Mouse (Mus musculus) embryonic facial prominence, embryonic 10.5 days (tissue): ENCODE measurements around the gene Phc2. TPM values are rescaled to one million over a fixed set of nuclear protein-coding genes. Genes with fewer than 3 reads are reported as not detected.

Experiments
- DNase-seq: peaks from one replicate; pipeline ENCODE4 v3.0.0-alpha.2; 2017; ENCODE audit warnings: low spot score
- H3K27ac ChIP-seq: fragments of 300-500 bp; sonication (generic); replicated peaks from 2 replicates; pipeline ENCODE4 v1.5.1; 2016; ENCODE audit warnings: mild to moderate bottlenecking
- H3K27me3 ChIP-seq: fragments of 300-500 bp; sonication (generic); replicated peaks from 2 replicates; pipeline ENCODE4 v1.6.1; 2016; ENCODE audit warnings: low read depth, mild to moderate bottlenecking; ENCODE audit not compliant: poor library complexity, severe bottlenecking
- H3K36me3 ChIP-seq: fragments of 300-500 bp; sonication (generic); replicated peaks from 2 replicates; pipeline ENCODE4 v1.6.1; 2016; ENCODE audit warnings: mild to moderate bottlenecking, moderate library complexity
- H3K4me1 ChIP-seq: fragments of 300-500 bp; sonication (generic); 2 replicates; pipeline ENCODE4 v1.6.1; 2016
- H3K4me3 ChIP-seq: fragments of 300-500 bp; sonication (generic); 2 replicates; pipeline ENCODE4 v1.5.1; 2016; ENCODE audit warnings: mild to moderate bottlenecking, moderate library complexity
- H3K9me3 ChIP-seq: fragments of 300-500 bp; sonication (generic); 2 replicates; pipeline ENCODE4 v1.6.1; 2016; ENCODE audit warnings: mild to moderate bottlenecking
- WGBS: fragments of 180-500 bp; shearing (Covaris S2); methylation state at CpG from one replicate; pipeline ENCODE4 v1.1.7; 2016; 5-methylcytosine and 5-hydroxymethylcytosine counted together
- polyA plus RNA-seq: library from polyadenylated mRNA; unstranded; fragments of >200 nt; fragmentation: Nextera tagmentation; extraction: Ambion mirVana; gene quantifications from 2 replicates; pipeline ENCODE4 v1.2.1, GENCODE M21; 2016

Phc2 gene
- polyA plus RNA-seq, 1 experiment from 2014 or later, result 69.5 TPM

DNA sequence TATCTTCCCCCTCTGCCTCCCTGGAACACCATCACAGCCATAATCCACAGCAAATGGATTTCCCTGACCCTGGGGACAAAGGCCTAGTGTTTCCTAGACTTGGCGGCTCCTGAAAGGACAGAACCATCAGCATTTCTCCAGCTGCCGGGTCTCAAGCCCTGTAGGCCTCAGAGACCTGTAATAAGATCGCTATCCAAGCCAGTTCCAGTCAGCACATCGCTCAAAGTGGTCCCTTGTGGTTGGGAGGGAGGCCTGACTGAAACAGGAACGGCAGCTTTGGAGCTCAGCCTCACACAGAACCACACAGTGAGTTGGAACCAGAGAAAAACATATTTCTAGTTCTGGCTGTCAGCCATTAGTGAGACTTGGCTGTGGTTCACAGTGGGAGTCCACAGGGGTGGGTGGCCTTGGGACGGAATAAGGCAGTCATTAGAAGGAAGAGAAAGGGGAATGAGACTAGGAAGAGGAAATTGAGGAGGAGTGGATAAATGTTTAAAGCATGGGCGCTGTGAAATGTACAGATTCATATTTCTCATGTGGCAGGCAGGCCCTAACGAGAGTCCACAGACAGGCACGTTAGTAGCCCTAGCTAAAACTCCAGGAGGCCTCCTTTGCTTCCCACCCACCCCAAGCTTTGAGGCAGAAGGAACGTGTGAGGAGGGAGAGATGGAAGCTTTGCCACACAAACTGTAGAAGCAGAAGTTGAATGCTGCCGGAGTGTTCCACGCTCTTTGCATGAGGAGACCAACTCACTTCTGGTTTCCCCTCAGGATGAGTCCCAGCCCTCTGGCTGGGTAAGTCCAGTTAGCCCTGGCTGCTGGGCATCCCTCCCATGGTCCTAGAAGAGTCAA lies 43.7 kb downstream of the Phc2 start:
- no peak overlapping the region for H3K4me3 ChIP-seq
- peaks cover 60% of the 10 kb centered on the region for H3K4me1 ChIP-seq
- H3K27me3 ChIP-seq, result no peaks in the 10 kb centered on the region
- DNase-seq, result peak; percentile 70
- H3K27ac ChIP-seq, result peak overlapping the region; percentile 84
- no peaks in the 10 kb centered on the region for H3K36me3 ChIP-seq
- no peaks in the 10 kb centered on the region for H3K9me3 ChIP-seq
- 54% methylated on average over 12 of the region's 12 CpGs for WGBS

GRCm38 (mm10) chr4:128699916-128700315 lies 45.4 kb downstream of the Phc2 start:
- DNase-seq, result no peak
- 90% methylated on average over 4 of the region's 4 CpGs for WGBS

GRCm38 (mm10) chr4:128700543-128700942 lies 46.0 kb downstream of the Phc2 start:
- WGBS, result 57% methylated on average over 2 of the region's 2 CpGs

More at GRCm38 (mm10) chr4:128699916-128700315, 45.4 kb downstream of the Phc2 start:
- Histone ChIP-seq H3K27me3 (no peaks in the 10 kb centered on the region), H3K36me3 (no peaks in the 10 kb centered on the region), H3K4me1 (peaks cover 44% of the 10 kb centered on the region), H3K27ac (no peak overlapping the region), H3K9me3 (no peaks in the 10 kb centered on the region), H3K4me3 (no peak overlapping the region)

DNA sequence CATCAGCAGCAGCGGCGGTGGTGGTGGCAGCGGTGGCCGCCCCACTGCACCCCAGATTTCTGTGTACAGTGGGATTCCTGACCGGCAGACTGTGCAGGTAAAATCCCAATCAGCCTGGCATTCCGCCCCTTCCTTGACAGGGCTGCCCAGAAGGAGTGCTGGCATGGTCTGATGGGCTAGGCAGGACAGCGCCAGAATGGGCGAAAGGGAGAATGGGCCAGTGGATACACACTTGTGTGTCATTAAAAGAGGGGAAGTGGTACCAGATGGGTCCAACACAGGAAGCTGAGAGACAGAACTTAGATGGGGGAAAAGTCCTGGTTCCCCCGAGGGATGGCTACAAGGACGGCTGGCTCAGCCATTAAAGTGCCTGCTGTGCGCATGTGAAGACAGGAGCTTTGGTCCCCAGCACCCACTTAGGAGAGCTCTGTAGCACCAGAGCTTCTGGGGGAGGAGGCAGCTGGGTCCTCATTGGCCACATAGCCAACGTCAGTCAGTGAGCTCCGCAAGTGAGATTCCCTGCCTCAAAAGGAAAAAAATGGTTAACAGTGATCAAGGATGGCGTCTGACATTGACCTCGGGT lies 50.7 kb downstream of the Phc2 start:
- WGBS, result 86% methylated on average over 15 of the region's 15 CpGs
- H3K27ac ChIP-seq, result no peak overlapping the region

More at GRCm38 (mm10) chr4:128700543-128700942, 46.0 kb downstream of the Phc2 start:
- Histone ChIP-seq H3K27me3 (no peaks in the 10 kb centered on the region), H3K4me1 (peaks cover 44% of the 10 kb centered on the region), H3K4me3 (no peak overlapping the region), H3K27ac (peak overlapping the region; percentile 7; the same call in 1 of the 2 replicates), H3K9me3 (no peaks in the 10 kb centered on the region), H3K36me3 (no peaks in the 10 kb centered on the region)
- peak; percentile 52 for DNase-seq

GRCm38 (mm10) chr4:128706626-128707025 lies 52.1 kb downstream of the Phc2 start:
- H3K4me1 ChIP-seq, result peaks cover 39% of the 10 kb centered on the region
- H3K27ac ChIP-seq, result 0 out of 2 replicates have a peak overlapping the region, but pooled peaks have one; percentile 27
- H3K9me3 ChIP-seq, result no peaks in the 10 kb centered on the region
- peaks cover 36% of the 10 kb centered on the region for H3K27me3 ChIP-seq
- peak; percentile 66 for DNase-seq
- WGBS, result 13% methylated on average over 9 of the region's 9 CpGs
- H3K36me3 ChIP-seq, result peaks cover 4% of the 10 kb centered on the region
- no peak overlapping the region for H3K4me3 ChIP-seq

More for the DNA sequence above, 50.7 kb downstream of the Phc2 start:
- H3K36me3 ChIP-seq, result peaks cover 4% of the 10 kb centered on the region
- H3K9me3 ChIP-seq, result no peaks in the 10 kb centered on the region
- peaks cover 34% of the 10 kb centered on the region for H3K4me1 ChIP-seq
- DNase-seq, result no peak
- no peak overlapping the region for H3K4me3 ChIP-seq
- H3K27me3 ChIP-seq, result peaks cover 32% of the 10 kb centered on the region

DNA sequence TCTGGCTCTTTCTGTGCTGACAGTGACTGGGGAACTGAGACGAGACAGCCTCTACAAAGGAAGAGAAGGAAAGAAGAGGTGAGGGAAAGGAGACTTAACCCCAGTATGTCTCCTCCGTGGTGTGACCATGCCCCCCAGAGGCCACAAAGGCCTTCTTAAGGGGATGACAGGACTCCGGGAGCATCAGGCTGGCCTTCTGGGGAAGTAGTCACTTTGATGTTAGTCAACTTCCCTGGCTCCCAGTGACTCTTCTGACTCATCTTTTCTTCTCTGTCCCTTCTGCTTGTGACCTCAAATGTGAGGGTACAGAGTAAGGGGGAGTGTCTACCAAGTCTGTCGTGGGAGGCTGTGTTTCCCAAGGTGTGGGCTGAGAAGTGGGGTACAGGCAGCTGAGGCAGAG lies 52.9 kb downstream of the Phc2 start:
- no peak for DNase-seq
- H3K4me3 ChIP-seq, result no peak overlapping the region
- no peak overlapping the region for H3K27ac ChIP-seq
- H3K27me3 ChIP-seq, result peaks cover 36% of the 10 kb centered on the region
- peaks cover 46% of the 10 kb centered on the region for H3K4me1 ChIP-seq
- no peaks in the 10 kb centered on the region for H3K9me3 ChIP-seq
- peaks cover 4% of the 10 kb centered on the region for H3K36me3 ChIP-seq
- 43% methylated on average over 4 of the region's 4 CpGs for whole genome bisulfite sequencing

GRCm38 (mm10) chr4:128709061-128709780 lies 54.7 kb downstream of the Phc2 start:
- Histone ChIP-seq H3K4me1 (peaks cover 59% of the 10 kb centered on the region), H3K27ac (0 out of 2 replicates have a peak overlapping the region, but pooled peaks have one; percentile 12), H3K4me3 (no peak overlapping the region), H3K36me3 (peaks cover 4% of the 10 kb centered on the region), H3K9me3 (no peaks in the 10 kb centered on the region), H3K27me3 (peaks cover 36% of the 10 kb centered on the region)
- DNase-seq, result no peak
- 81% methylated on average over 15 of the region's 15 CpGs for WGBS

DNA sequence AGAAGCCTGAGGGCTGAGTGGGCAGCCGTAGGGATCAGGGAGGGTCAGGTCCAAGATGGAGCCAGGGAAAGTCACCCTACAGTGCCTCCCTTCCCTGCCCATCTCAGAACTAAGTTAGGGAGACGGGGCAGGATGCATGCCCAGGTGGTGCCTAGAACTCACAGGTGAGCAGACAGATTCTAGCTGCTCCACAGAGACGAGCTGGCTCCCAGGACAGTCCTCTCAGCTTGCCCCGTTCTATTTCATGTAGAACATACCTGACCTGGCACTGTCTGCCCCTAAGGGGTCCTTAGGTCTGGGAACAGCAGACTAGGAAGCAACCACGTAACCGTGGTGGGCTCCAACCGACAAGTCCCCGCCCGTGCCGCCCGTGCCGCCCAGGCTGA lies 55.3 kb downstream of the Phc2 start:
- no peak overlapping the region for H3K27ac ChIP-seq
- H3K9me3 ChIP-seq, result no peaks in the 10 kb centered on the region
- H3K27me3 ChIP-seq, result peaks cover 36% of the 10 kb centered on the region
- peaks cover 4% of the 10 kb centered on the region for H3K36me3 ChIP-seq
- no peak for DNase-seq
- H3K4me3 ChIP-seq, result no peak overlapping the region
- peaks cover 65% of the 10 kb centered on the region for H3K4me1 ChIP-seq
- WGBS, result 86% methylated on average over 12 of the region's 12 CpGs

- Histone ChIP-seq H3K27me3 (peaks cover 36% of the 10 kb centered on the region), H3K4me1 (peaks cover 70% of the 10 kb centered on the region), H3K9me3 (no peaks in the 10 kb centered on the region), H3K4me3 (no peak overlapping the region), H3K27ac (no peak overlapping the region), H3K36me3 (peaks cover 4% of the 10 kb centered on the region)
- DNase-seq, result no peak
- 79% methylated on average over 6 of the region's 6 CpGs for WGBS
Observed at GRCm38 (mm10) chr4:128710286-128710685, 55.8 kb downstream of the Phc2 start.

GRCm38 (mm10) chr4:128710800-128711199 lies 56.3 kb downstream of the Phc2 start:
- Histone ChIP-seq H3K4me3 (peak overlapping the region; percentile 50; the same call in 1 of the 2 replicates), H3K27ac (peak overlapping the region; percentile 36; the same call in 1 of the 2 replicates), H3K27me3 (peaks cover 36% of the 10 kb centered on the region), H3K36me3 (peaks cover 4% of the 10 kb centered on the region), H3K4me1 (peaks cover 75% of the 10 kb centered on the region), H3K9me3 (no peaks in the 10 kb centered on the region)
- 67% methylated on average over 9 of the region's 9 CpGs for WGBS
- DNase-seq, result no peak

GRCm38 (mm10) chr4:128711455-128712135 lies 57.1 kb downstream of the Phc2 start:
- Histone ChIP-seq H3K27ac (peak overlapping the region; percentile 71), H3K36me3 (peaks cover 4% of the 10 kb centered on the region), H3K27me3 (peaks cover 36% of the 10 kb centered on the region), H3K9me3 (no peaks in the 10 kb centered on the region), H3K4me3 (peak overlapping the region; percentile 50), H3K4me1 (peaks cover 77% of the 10 kb centered on the region)
- DNase-seq, result peak; percentile 94
- 3% methylated on average over 24 of the region's 24 CpGs for WGBS

GRCm38 (mm10) chr4:128712136-128712655 lies 57.7 kb downstream of the Phc2 start:
- H3K36me3 ChIP-seq, result peaks cover 4% of the 10 kb centered on the region
- H3K4me3 ChIP-seq, result peak overlapping the region; percentile 50
- H3K27me3 ChIP-seq, result peaks cover 30% of the 10 kb centered on the region
- peak; percentile 32 for DNase-seq
- peaks cover 77% of the 10 kb centered on the region for H3K4me1 ChIP-seq
- H3K9me3 ChIP-seq, result no peaks in the 10 kb centered on the region
- WGBS, result 35% methylated on average over 13 of the region's 13 CpGs
- peak overlapping the region; percentile 71 for H3K27ac ChIP-seq
